Mouse (Mus musculus) MEL (cell line): Measurements from ENCODE around the gene Sub1.

Source experiments
- CTCF ChIP-seq, 3 experiments: IDR thresholded peaks in 2 of 3; conservative IDR thresholded peaks in 1 of 3; 2 replicates each; pipeline ENCODE4 v1.5.1; 2011 to 2012; ENCODE audit warnings: low read length in 3 of 3, low read depth in 2 of 3, mild to moderate bottlenecking in 2 of 3, improper control_type of control experiment in 1 of 3, inconsistent platforms in 1 of 3, mixed read lengths in 1 of 3, moderate library complexity in 1 of 3; ENCODE audit not compliant: control insufficient read depth in 1 of 3, insufficient read depth in 1 of 3, poor library complexity in 1 of 3, severe bottlenecking in 1 of 3
- GATA1 ChIP-seq: IDR thresholded peaks from 2 replicates; pipeline ENCODE4 v1.6.1; 2011; ENCODE audit warnings: low read depth, low read length, improper control_type of control experiment
- KAT2A ChIP-seq: conservative IDR thresholded peaks from 2 replicates; pipeline ENCODE4 v1.6.1; 2012; ENCODE audit warnings: low read depth, low read length, improper control_type of control experiment, inconsistent platforms
- MYB ChIP-seq: IDR thresholded peaks from 2 replicates; pipeline ENCODE4 v1.6.1; 2011; ENCODE audit warnings: mild to moderate bottlenecking, low read depth, low read length, improper control_type of control experiment
- NRF1 ChIP-seq: IDR thresholded peaks from 2 replicates; pipeline ENCODE4 v1.6.1; 2014; ENCODE audit warnings: low read depth, mild to moderate bottlenecking, inconsistent platforms, low read length, improper control_type of control experiment, moderate library complexity; ENCODE audit not compliant: poor library complexity, insufficient read depth, severe bottlenecking
- POLR2A ChIP-seq, 2 experiments: IDR thresholded peaks; 2 replicates each; pipeline ENCODE4 v1.6.1; 2011 to 2012; ENCODE audit warnings: low read length in 2 of 2, mild to moderate bottlenecking in 2 of 2, control low read depth in 1 of 2, improper control_type of control experiment in 1 of 2, low read depth in 1 of 2, moderate library complexity in 1 of 2; ENCODE audit not compliant: control insufficient read depth in 1 of 2, insufficient read depth in 1 of 2, poor library complexity in 1 of 2
- RCOR1 ChIP-seq: IDR thresholded peaks from 2 replicates; pipeline ENCODE4 v1.6.1; 2012; ENCODE audit warnings: low read depth, mild to moderate bottlenecking, inconsistent platforms, low read length, improper control_type of control experiment
- USF2 ChIP-seq, 2 experiments: IDR thresholded peaks; 2 replicates each; pipeline ENCODE4 v1.6.1; 2011 to 2012; ENCODE audit warnings: improper control_type of control experiment in 2 of 2, low read length in 2 of 2, borderline replicate concordance in 1 of 2, inconsistent platforms in 1 of 2, low read depth in 1 of 2, mild to moderate bottlenecking in 1 of 2; ENCODE audit not compliant: insufficient read depth in 1 of 2

DNA sequence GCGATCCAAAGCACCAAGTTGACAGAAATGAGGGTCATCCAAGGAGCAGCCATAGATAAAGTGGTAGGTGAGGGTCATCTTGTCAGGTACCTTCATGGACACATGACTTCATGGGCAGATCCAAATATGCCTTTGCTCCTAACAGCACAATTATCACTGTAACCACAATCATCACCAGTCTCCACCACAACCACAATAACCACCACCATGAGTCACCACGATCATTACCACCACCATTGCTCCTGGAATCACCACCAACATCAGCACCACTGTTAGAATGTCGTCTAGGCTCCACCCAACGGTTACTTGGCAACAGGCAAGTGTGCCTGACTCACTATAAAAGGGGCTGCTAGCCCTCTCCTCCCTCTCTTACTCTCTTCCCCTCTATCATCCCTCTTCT lies 33.4 kb upstream of the Sub1 start:
- TF ChIP-seq POLR2A (IDR thresholded peaks at IDR 0.05; ENCODE audit: control insufficient read depth in 1 of 2, insufficient read depth in 1 of 2, low read depth in 1 of 2, low read length in 2 of 2, poor library complexity in 1 of 2) (no peak), MYB (no peak), USF2 (IDR thresholded peaks at IDR 0.05; ENCODE audit: borderline replicate concordance in 1 of 2, insufficient read depth in 1 of 2, low read depth in 1 of 2, low read length in 2 of 2) (no peak), NRF1 (no peak), CTCF (IDR thresholded peaks at IDR 0.05 in 2 of 3, conservative IDR thresholded peaks at IDR 0.05 in 1 of 3; ENCODE audit: control insufficient read depth in 1 of 3, insufficient read depth in 1 of 3, low read depth in 2 of 3, low read length in 3 of 3, poor library complexity in 1 of 3, severe bottlenecking in 1 of 3) (no peak), GATA1 (no peak), RCOR1 (0 out of 2 replicates have a peak, but pooled peaks have one; percentile 50), KAT2A (no peak)
